Mouse (Mus musculus) activated CD4-positive, CD25-positive, alpha-beta regulatory T cell (primary cell): ENCODE data around the gene Tlr7. TPM values are rescaled to one million over a fixed set of nuclear protein-coding genes. Genes with fewer than 3 reads are reported as not detected.

Experiments
- polyA plus RNA-seq, 2 experiments: library from polyadenylated mRNA; unstranded; fragments of 100-300 nt; shearing (Covaris generic); gene quantifications; one replicate each; pipeline ENCODE4 v1.2.1; 2017

The Tlr7 gene
- 10 to 100 TPM; 10.6 to 16.0 TPM for polyA plus RNA-seq

DNA sequence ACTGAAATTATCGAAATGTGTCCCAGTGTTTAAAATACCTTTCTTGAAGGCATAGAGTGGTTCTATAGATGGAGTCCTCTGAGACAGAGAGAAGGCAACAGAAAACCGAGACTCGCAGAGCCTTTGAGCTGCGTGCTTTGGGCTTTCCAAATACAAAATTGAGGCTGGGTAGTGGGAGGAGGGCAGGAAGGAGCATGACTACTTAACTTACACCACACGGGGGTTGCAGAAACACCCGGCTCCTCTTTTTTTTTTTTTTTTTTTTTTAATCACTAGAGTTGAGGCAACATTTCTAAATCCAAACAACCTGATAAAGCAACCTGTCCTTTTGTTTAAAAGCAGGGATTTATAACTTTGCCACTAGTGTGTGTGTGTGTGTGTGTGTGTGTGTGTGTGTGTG lies at the start of gene Tlr7:
Gene Tlr7, minus strand, starts transcription at position 160 of the 400 bp plus-strand sequence.

DNA sequence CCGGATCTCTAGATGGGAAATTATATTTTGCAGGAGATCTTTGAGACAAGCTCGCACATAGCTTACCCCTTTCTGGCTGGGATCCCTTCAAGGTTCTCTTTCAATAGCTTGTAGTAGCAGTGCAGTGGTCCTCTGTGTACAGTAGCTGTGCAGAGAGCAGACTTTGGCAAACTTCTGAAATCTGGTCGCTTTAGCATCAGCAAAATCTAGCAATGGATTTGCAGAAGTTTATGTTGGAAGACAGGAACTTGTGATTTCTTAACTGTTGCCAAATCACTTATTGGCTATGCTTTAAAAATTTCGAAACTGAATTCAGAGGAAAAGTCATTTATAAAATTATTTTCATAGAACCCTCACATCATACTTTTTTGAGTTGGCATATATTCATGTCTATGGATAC lies 66.3 kb downstream of the Tlr7 start, which contains the start of gene Tlr8:
Gene Tlr8, minus strand, starts transcription at position 244 of the 400 bp plus-strand sequence.

Other genes starting within 250 kb of the Tlr7 start
- gene Tmsb4x, start 121.2 kb downstream of the Tlr7 start, polyA plus RNA-seq: over 10,000 TPM; 17,872 to 22,671 TPM
- gene Tlr8, start 66.2 kb downstream of the Tlr7 start, polyA plus RNA-seq: 1 to 10 TPM in 1 of 2 experiments, not detected in 1; 1.0 TPM
- 10 to 100 TPM; 55.5 to 59.5 TPM for gene Prps2, start 52.2 kb upstream of the Tlr7 start, polyA plus RNA-seq